Mouse (Mus musculus) cerebellum, postnatal 25 days (tissue): ENCODE data around the gene Gm813.

Experiments
- DNase-seq, 2 experiments: peaks; one replicate each; pipeline ENCODE4 v3.0.0; 2021; ENCODE audit warnings: mixed read lengths in 2 of 2

The Gm813 gene

GRCm38 (mm10) chr16:58603831-58604230 is 12.9 kb downstream of the Gm813 start:
- DNase-seq = no peak

GRCm38 (mm10) chr16:58600846-58601245 is 15.9 kb downstream of the Gm813 start:
- DNase-seq = peak; percentile 13 to 37

GRCm38 (mm10) chr16:58591299-58591698 is 25.5 kb downstream of the Gm813 start:
- no peak for DNase-seq

- DNase-seq = no peak
These were observed 27.3 kb downstream of the Gm813 start for GRCm38 (mm10) chr16:58589444-58589843.

- DNase-seq = no peak
These were observed 42.6 kb downstream of the Gm813 start for GRCm38 (mm10) chr16:58573949-58574722.

- no peak for DNase-seq
These were observed 46.0 kb downstream of the Gm813 start for GRCm38 (mm10) chr16:58570694-58571264.
